Mouse (Mus musculus): ENCODE measurements around the gene Gtf2e1.

Gene Gtf2e1

DNA sequence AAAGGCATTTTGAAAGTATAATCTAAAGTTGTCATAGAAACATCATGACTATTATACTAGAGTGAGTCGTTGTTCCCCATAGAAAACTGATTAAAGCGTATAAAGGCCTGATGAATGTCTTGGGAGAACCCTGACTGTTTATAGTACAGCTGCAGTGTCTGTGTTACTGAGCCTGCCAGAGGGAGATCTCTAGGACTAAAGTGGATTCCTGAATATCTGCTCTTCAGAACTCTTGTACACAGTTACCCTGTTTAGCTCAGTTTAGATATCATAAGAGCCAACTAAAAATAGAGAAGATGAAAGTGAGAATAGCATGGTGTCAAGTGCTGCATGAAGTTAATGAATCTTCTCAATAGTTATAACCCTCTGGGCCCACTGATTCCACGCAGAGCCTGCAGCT, 10.7 kb upstream of the Gtf2e1 start:
- DNase-seq (ENCODE audit: low read depth, low spot score), result no peak

DNA sequence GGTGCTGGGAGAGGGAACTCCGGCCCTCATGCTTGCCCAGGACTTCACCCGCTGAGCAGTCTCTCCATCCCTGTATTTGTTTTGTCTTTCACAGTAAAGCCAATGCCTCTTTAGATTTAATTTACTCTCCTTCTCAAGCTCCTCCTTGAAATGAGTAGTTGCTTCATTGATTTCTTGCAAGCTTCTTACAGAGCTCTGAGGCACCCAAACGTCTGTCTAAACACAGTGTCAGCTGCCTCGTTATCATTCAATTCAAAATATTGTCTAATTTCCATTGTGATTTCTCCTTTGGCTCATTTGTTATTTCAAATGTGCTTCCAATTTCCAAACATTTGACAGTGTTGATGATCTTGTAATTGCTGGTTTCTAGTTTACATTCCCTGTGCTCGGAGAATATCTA, 6.7 kb upstream of the Gtf2e1 start:
- DNase-seq (ENCODE audit: low read depth, low spot score), result no peak

DNA sequence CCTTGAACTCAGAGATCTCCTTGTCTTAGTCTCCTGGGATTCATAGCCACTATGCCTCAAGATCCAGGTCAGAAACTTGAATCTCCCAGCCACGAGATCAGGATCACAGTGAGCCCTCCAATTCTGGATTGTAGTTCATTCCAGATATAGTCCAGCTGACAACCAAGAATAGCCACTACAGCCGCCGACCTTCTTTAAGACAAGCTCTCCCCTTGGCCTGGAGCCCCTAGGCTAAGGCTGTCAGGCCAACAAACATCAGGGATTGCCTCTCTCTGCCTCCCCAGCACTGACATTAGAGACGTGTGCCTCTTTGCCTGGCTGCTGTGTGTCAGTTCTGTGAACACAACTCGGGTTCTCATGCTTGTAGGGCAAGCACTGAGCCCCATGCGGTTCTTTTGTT, 1.2 kb upstream of the Gtf2e1 start:
- DNase-seq (ENCODE audit: low read depth, low spot score), result no peak

DNA sequence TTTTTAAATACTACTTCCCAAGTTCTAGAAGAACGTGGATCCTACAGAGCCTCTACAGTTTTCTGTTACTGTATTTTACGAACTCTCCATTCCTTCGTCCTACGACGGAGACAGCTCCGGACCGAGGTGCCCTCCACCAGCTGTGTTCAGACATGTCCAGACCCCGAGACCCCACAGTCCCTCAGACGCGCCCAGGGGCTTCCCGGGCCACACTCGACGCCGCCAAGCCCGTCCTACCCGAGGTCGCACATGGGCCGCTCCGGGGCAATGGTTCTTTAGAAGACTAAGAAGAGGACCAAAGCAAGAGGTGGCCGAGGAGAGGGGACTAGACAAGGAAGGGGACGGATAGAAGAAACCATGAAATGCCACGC, 364 bp downstream of the Gtf2e1 start:
- DNase-seq (ENCODE audit: low read depth, low spot score), result no peak

DNA sequence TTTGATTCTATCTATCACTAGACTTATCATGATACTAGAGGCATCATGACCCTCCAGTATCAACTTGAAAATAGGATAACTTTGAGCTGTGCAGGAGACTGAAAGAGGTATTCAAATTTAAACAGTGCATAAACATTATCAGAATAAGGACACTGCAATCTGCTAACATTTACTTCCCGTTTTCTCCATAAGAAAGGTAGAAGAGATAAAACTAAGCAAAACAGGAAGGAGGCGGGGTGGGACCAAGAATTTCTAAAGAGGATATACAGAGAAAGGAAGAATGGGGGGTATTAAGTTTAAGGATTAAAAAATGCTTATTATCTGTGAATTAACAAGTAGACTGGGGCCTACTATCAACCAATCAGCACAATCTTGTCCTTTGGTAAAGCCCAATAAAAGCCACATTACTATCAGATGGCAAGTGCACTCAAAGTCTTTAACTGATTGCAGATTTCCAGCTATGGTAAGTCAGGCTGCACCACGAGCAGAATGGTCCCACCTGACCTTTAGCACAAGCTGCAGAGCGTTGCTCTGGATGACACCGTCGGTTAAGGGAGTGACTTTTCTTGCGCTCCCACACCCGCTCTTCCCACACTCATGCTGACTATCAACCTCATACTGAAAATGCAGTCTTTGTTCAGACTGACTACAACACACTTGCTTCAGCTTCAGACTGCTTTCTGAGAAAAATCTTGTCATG, 6.1 kb downstream of the Gtf2e1 start:
- no peak for DNase-seq (ENCODE audit: low read depth, low spot score)

DNA sequence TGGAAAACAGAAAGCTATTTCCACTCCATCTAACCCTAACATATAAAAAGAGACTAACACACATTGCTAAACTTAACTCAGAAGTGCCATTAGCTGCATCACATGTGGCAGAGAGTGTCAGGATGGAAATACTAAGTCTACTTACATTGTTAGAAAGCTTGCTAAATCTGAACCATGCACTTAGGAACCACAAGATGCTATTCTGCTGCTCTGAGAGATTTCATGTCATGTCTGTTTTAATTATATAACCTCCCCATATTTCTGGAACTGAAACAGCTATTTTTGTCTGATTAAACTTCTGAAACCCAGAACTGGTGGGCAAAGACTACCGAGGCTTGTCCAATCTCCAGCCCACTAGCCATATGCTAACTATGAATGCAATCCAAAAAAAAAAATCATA, 7.5 kb downstream of the Gtf2e1 start:
- no peak for DNase-seq (ENCODE audit: low read depth, low spot score)

DNA sequence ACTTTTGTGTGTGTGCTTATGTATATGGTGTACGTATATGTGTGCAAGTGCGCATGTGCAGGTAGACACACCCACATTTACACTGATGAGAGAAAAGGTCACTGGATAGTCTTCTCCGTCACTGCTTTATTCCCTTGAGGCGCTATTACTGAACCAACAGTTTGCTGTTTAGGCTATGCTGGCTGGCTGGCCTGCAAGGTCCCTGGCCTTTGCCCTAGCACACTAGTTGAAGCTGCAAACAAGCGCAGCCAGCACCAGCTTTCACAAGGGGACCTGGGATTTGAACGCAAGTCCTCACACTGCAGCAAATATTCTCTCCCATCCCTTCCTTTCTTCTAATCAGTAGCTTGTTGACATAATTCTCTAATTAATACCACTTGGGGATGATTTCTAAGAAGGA, 9.4 kb downstream of the Gtf2e1 start:
- DNase-seq (ENCODE audit: low read depth, low spot score), result no peak

DNA sequence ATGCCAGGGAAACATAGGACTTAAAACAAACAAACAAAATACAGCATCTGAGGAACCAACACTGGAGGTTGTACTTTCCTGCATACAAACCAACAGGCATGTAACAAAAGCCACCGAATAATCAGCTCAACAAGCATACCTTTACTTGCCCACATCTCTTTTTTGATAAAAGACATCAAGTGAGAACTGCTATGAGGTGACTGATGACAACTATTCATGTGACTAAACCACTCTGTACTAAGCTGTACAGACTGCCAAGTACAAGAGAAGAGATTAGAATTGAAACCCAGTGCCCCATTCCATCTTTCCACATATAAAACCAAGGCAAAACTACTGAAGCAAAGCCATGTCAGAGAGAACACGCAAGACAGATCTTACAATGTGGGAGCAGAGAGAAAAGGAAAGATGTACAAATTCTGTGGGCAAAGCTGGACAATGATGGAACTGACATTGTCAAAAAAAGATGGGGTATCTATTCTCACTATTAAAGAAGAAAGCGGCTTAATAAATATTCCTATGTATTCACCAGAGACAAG, 12.8 kb downstream of the Gtf2e1 start:
- no peak for DNase-seq (ENCODE audit: low read depth, low spot score)

DNA sequence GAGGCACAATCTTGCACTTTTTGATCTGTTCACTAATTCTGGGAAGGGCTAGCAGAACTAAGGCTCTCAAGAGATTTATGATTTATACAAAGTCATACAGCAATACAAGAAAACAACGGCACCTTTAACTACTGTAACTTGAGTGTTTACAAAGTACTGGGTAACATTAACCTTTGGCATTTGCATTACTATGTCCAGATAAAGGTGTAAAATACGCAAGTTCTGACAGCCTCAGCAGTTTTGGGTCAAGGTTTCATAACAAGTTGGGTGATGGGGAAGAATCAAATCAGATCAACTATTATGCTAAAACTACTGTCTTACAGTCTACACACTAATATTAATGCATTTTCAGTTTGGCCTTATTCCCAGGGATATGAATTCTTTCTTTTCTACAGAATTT, 14.5 kb downstream of the Gtf2e1 start:
- DNase-seq (ENCODE audit: low read depth, low spot score), result no peak

DNA sequence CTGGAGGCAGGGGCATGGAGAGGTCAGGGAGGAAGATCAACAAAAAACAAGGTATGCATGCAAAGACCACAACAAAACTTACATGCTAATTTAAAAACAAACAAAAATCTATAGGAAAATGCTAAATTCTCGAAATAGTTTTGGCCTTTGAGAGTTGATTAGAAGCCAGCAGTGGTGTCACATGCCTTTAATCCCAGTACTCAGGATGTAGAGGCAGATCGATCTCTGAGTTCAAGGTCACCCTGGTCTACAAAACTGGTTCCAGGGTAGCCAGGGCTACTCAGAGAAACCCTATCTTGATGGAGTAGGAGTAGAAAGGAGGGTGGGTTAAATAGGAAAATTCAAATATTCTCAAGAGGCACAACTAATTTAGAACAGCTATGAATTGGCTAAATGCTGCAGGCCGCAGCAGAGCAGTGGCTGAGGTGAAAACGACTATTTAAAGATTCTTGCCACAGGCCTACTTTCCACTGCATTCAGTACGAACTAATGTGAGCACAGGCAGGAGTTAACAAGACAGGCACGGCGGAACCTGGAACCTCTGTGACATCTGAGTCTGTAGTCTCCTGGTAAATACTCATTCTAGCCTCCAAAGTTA, 17.4 kb downstream of the Gtf2e1 start:
- DNase-seq (ENCODE audit: low read depth, low spot score), result no peak

DNA sequence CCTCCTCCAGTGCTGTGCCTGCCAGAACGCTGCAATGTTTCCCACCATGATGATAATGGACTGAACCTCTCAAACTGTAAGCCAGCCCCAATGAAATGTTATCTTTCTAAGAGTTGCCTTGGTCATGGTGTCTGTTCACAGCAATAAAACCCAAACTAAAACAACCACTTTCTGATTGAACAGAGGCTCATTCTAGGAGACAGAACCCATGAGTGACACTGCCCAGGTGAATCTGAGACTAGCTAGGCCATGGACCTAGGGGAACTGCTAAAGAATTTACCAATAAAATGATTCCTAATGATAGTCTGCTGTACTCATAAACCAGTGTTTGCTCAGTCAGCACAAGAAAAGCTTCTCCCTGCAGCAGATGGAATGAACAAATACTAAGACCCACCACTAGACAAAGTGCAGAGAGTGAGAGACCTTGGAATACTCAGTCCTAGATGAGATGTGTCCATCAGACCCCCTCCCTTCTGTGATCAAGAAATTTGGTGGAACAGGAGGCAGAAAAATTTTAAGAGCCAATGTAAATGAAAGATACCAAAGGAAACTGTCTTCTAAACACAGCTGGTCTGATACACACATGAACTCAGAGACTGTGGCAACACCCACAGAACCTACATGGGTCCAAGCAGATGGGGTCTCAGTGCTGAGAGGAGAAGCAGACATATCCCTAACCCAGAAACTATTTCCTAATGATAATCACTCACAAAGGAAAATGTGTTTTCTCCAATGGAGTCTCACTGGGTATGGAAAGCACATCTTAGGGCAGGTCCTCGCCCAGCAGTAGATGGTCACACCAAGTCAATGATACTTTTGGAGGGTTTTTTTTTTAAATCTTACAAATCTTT, 19.2 kb downstream of the Gtf2e1 start:
- DNase-seq (ENCODE audit: low read depth, low spot score), result no peak

DNA sequence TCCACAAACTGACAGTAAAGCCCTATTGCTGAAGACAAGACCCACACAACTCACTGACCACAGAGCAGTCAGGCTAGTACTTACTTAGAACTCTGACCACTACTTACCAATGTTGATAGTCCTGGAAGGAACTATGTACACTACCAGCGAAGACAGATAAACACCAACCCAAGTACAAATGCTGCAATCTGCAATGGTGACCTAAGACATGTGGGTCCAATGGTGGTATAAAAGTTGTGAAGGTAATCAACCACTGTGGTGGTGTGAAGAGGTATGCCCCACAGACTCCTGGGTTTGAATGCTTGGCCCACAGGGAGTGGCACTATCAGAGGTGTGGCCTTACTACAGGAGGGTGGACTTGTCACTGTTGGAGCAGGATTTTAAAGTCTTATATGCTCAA, 19.9 kb downstream of the Gtf2e1 start:
- no peak for DNase-seq (ENCODE audit: low read depth, low spot score)

DNA sequence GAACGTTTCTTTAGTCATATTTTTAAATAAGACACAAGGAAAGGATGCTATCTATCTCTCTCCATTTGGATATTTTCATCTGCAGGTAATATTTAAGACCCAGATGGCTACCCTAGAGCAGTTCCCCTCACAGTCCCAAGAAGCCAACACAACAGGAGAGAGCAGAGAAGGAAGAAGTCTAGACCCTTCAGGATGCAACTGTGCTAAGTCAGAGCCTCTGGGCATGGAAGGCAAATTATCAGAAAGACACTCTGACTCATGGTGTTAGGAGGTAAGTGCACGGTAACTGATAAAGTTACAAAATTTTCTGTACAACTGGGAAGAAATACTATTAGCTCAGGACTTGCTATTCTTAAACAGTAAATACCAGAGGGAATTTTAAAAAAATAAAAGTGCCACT, 20.9 kb downstream of the Gtf2e1 start:
- no peak for DNase-seq (ENCODE audit: low read depth, low spot score)

DNA sequence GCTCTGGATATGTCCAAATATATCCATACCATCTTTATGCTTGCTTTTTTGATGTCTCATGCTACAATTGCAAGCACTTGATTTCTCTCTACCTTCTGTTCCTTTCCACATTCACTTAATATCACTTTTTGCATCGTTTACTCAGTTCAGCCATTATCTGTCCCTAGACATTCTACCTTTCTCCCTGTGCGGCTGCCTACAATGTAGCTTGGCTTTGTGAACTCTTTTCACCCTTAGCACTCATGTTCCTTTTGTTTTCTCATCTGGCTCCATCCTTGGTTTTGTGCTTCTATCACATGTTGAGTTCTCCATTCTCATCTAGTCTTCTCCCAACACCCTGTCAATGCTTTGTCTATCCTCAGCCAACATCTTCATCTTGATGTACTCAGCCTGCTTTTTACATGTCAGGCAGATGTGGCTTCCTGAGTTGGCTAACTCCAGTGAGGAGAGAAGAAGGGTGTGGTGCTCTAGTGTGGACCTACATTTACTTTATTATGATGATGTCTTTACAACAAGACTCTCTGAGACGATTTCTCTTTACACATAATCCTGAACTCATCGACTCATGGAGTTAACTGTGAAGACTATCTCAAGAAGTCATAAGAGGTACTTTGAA, 21.9 kb downstream of the Gtf2e1 start:
- DNase-seq (ENCODE audit: low read depth, low spot score), result no peak

DNA sequence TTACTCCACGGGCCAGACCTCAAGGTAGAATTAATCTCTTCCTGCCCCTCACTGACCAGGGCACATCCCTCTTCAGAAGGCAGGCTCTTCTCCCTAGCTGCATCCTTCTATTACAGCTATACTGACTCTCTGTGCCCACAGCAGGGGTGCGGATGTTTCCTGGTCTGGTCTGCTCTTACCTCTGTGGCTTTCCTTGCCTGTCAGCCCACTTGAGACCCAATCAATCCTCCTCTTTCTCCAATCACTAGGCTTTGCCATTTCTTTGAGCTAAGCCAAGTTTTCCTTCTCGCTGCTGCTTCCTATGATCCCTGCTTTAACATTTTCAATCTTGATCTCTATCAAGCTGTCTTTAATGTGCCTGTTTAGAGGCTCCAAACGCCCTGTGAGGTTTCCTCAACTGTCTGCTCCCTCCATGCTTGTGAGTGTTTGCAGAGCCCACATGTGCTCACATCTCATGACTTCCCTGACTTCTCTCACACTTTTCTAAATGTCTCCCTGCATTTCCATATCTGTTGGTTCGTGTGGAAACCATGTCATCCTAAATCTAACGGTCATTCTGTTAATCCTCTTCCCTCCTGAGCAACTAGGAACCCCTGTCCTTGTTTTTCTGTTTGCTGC, 23.1 kb downstream of the Gtf2e1 start:
- no peak for DNase-seq (ENCODE audit: low read depth, low spot score)

DNA sequence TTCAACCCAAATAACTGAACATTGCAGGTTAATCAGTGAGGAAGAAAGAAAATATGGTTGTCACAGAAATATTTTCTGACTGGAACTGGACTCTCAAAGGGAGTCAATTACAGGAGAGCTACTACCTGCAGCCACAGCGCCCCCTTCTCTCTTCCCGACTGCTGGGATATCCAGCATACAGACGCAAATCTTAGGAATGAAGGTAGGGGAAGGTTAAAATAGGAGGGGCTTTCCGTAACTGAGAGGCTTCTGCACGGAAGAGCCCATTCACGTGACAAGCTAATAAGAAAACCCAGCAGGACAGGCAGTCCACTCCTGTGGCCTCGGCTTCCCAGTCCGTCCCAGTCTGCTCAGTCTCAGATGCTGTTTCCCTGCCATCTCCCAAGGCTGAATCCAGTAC, 24.9 kb downstream of the Gtf2e1 start:
- DNase-seq (ENCODE audit: low read depth, low spot score), result no peak

DNA sequence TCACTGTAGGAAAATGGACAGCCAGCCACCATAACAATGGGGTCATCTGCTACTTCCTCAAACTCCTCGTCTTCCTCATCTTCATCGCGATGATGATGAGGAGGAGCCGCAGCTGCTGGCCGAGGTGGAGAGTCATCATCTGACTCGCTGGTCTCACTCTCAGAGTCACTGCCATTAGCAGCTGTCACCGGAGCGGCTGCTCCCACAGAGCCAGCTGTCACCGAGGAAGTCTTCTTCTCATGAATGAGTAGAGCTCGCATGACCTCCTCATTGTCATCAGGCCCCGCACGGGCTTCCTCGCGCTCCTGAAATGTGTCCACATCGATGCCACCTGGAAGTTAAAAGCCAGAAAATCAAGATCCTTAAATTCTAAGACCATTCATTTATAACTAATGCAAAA, 28.1 kb downstream of the Gtf2e1 start:
- no peak for DNase-seq (ENCODE audit: low read depth, low spot score)

DNA sequence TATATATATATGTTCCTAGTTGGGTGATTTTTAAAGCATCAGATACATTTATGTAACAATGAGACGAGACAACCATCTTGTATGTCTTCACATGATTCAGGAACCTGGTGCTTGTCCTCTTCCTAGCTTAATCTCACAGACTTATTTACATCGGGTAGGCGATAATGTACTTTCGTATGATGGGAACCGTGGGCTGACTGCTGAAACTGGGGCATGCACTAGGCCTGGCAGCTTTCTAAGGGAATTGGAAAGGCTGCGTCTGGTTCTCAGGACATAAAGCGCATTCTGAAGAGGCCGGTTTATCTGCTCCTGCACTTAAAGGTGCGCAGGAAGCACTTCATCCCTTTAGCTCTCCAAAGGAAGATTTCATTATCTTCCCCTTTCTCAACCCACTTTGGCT, 32.8 kb downstream of the Gtf2e1 start:
- DNase-seq (ENCODE audit: low read depth, low spot score), result no peak

DNA sequence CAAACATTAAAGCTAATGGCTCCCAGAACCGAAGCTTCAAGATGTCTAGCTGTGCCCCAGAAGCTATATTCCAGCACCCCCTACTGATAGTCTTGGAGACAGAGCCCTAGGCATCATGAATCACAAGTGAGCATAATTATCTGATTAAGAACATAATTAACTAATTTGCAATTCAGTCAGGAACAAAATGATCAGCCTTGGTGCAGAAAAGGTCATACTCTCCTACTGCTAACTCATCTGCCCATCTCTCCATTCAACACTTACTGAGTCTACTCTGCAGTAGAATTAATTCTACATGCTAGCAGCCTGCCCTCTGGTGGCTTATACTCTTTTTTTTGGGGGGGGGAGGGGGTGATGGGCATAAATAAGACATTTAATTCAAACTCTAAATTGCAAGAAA, 35.1 kb downstream of the Gtf2e1 start:
- DNase-seq (ENCODE audit: low read depth, low spot score), result no peak

DNA sequence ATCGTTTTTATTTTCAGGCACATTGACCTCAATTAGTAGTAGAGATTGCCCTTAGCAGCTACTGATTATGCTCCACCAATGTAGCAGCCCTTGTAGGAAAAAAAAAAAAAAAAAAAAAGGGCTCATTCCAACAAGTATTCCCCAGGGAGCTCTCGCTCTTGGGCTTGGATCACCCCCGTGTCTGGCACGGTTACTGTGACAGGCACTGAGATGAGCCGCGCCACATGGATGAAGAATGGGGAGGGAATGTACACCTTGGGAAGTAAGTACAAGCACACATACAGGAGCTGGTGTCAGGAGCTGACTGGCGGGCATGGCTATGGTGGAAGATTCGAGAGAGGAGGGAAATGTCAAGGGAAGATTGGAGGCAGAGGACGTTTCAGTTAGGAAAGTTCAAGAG, 41.0 kb downstream of the Gtf2e1 start:
- DNase-seq (ENCODE audit: low read depth, low spot score), result no peak

DNA sequence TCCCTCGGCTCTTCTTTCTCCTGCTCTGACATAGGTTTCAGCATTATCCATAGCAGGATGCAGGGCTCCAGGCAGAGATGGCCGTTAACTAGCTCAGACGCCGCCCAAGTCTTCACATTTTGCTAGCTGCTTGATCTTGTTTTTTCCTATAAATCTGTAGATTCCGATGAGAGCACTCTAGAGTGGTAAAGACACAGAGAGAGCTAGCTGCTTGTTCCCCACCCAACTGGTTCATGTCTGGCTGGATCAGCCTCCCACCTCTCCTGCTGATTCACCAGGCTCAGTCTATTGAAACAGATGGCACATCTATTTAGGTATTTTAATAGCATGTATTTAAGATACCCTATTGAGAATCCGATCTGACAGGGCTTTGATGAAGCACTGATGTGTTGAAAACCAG, 44.6 kb downstream of the Gtf2e1 start:
- DNase-seq (ENCODE audit: low read depth, low spot score), result no peak
